Mouse (Mus musculus): ENCODE data around the gene Usp48. TPM values are rescaled to one million over a fixed set of nuclear protein-coding genes. Genes with fewer than 3 reads are reported as not detected.
A peak's percentile ranks its signal among the peaks of the same experiment; 100 is the strongest.

The Usp48 gene
- polyA plus RNA-seq, 1 experiment from 2014 or later, result 70.6 TPM

DNA sequence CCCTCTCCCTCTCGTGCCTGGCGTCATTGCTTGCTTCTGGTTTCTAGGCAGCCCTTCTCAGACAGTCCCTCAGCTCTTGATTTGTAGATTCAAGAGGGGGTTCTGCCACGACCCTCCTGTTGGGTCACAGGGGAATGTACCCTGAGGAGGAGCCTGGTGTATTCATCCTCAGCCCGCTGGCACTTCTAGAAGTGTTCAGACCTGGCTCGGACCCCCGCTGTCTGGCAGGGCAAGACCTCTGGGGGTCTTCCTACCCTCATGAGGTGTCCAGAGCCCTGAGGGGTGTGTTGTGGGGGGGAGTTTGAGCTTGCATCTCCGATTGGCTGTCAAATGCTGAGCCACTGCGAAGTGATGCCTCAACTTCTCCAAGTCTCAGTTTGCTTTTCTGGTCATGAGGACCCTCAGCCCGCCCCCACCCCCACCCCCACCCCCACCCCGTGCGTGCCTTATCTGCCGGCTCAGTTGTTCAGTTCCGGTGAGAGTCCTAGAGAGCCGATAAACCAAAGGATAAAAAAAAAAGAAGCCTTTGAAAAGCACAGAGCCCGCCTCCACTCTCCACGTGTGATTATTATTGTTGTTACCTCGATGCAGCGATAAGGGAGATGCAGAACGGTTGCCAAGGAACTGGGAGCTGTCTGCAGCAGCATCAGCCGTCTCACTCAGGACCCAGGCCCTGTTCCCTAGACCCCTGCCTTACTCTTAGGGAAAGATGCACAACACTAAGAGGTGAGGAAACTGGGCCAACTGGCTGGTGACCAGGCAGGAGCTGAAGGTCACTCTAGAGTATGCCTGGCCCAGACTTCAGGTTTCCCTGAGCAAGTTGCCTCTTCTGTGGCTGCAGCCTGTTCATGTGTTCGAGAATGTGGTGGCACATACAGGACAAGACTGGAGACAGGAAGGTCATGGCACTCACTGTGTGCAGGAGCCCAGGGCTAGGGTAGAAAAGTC, 106.0 kb downstream of the Usp48 start:
- H3K27me3 ChIP-seq (replicated peaks), result no peaks in the 10 kb centered on the region
- H3K36me3 ChIP-seq (replicated peaks), result no peaks in the 10 kb centered on the region
- no peak for ATAC-seq (replicated peaks)
- no peaks in the 10 kb centered on the region for H3K9me3 ChIP-seq
- no peak overlapping the region for H3K4me3 ChIP-seq
- H3K4me2 ChIP-seq, result no peak overlapping the region
- peaks cover 25% of the 10 kb centered on the region for H3K4me1 ChIP-seq
- 49% methylated on average over 21 of the region's 21 CpGs for WGBS
- no peak overlapping the region for H3K27ac ChIP-seq
- H3K9ac ChIP-seq, result no peak overlapping the region

DNA sequence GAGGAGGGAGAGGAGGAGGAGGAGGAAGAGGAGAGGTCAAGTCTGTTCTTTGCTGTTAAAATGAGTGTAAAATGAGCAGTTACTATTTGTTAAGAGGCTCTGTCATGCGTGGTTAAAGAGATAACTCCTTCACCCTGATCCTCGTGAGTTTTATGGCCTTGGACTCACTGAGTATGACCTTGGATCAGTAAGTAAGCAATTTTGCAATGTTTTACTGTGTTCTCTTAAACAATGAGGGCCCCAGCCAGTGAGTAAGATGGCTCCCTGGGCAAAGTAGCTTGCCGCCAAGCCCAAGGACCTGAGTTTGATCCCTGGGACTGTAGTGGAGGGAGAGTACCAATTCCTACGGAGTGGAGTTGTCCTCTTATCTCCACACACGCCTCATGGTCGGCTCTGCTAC, 107.4 kb downstream of the Usp48 start:
- H3K9me3 ChIP-seq, result no peaks in the 10 kb centered on the region
- no peak overlapping the region for H3K4me3 ChIP-seq
- H3K4me1 ChIP-seq, result peaks cover 22% of the 10 kb centered on the region
- ATAC-seq (replicated peaks), result no peak
- no peaks in the 10 kb centered on the region for H3K36me3 ChIP-seq (replicated peaks)
- no peak overlapping the region for H3K9ac ChIP-seq
- H3K4me2 ChIP-seq, result no peak overlapping the region
- no peaks in the 10 kb centered on the region for H3K27me3 ChIP-seq (replicated peaks)
- 60% methylated on average over 6 of the region's 6 CpGs for WGBS
- no peak overlapping the region for H3K27ac ChIP-seq

DNA sequence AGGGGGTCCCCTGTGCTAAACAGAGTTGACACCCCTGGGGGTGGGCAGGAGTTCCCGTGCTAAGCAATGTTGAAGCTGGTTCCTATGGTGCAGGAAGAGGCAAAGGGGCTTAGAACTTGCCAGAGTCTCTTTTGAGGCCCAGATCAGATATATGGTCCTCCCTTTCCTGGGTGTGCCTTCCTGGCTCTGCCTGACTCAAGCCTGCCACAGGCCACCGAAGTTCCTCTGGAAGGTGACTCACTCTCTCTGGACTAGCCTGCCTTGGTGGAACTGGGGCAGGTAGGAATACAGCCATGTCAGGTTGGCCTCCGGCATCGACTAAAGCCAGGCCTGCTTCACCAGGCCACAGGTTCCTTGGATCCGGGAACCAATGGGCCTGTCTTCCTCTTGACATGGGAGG, 109.5 kb downstream of the Usp48 start:
- no peak overlapping the region for H3K9ac ChIP-seq
- no peak overlapping the region for H3K4me3 ChIP-seq
- no peaks in the 10 kb centered on the region for H3K36me3 ChIP-seq (replicated peaks)
- peaks cover 37% of the 10 kb centered on the region for H3K4me1 ChIP-seq
- H3K27me3 ChIP-seq (replicated peaks), result no peaks in the 10 kb centered on the region
- ATAC-seq (replicated peaks), result no peak
- no peak overlapping the region for H3K27ac ChIP-seq
- no peak overlapping the region for H3K4me2 ChIP-seq
- H3K9me3 ChIP-seq, result no peaks in the 10 kb centered on the region
- 94% methylated on average over 5 of the region's 5 CpGs for WGBS

DNA sequence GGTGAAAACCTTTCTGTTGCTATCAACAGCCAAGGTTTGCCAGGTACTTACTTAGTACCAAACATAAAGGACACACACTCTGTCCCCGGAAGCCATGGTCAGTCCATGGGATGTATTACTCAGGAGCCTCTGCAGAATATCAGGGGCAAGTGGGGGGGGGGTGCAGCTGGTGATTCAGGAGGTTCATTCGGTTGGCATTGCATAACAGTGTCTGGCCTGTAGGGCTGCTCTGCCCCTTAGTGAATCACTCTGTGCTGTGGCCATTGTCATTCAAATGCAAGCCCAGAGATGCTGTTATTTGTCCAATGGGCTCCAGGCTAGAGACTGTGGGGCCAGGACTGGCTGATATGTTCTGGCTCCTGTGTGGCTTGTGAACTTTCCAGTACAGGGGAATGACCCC, 111.0 kb downstream of the Usp48 start:
- WGBS, result 35% methylated on average over 2 of the region's 2 CpGs
- H3K27me3 ChIP-seq (replicated peaks), result no peaks in the 10 kb centered on the region
- H3K9me3 ChIP-seq, result no peaks in the 10 kb centered on the region
- no peak overlapping the region for H3K27ac ChIP-seq
- no peak overlapping the region for H3K9ac ChIP-seq
- ATAC-seq (replicated peaks), result no peak
- no peak overlapping the region for H3K4me2 ChIP-seq
- H3K4me3 ChIP-seq, result no peak overlapping the region
- peaks cover 37% of the 10 kb centered on the region for H3K4me1 ChIP-seq
- H3K36me3 ChIP-seq (replicated peaks), result no peaks in the 10 kb centered on the region

DNA sequence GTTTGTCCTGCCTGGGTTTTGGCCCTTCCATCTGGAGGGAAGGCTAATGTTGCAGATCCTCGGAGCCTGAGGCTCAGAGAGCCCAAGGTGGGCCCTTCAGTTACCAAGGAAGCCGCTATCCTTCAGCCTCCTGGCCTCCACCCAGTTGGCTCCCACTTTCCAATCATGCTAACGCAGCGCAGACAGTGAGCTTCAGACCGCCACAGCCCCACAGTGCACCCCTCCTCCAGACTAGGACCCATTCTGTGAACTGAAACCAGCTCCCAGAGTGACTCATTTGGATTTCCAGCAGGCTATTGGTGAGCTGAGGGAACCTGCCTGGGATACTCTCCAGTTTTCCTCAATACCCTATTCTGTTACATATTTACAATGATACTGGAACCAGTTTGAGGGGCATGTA, 111.8 kb downstream of the Usp48 start:
- Histone ChIP-seq H3K27ac (no peak overlapping the region), H3K27me3 (replicated peaks) (no peaks in the 10 kb centered on the region), H3K4me2 (no peak overlapping the region), H3K4me1 (peaks cover 34% of the 10 kb centered on the region), H3K9me3 (no peaks in the 10 kb centered on the region), H3K36me3 (replicated peaks) (no peaks in the 10 kb centered on the region), H3K4me3 (no peak overlapping the region), H3K9ac (no peak overlapping the region)
- ATAC-seq (replicated peaks), result no peak
- WGBS, result 82% methylated on average over 5 of the region's 5 CpGs

DNA sequence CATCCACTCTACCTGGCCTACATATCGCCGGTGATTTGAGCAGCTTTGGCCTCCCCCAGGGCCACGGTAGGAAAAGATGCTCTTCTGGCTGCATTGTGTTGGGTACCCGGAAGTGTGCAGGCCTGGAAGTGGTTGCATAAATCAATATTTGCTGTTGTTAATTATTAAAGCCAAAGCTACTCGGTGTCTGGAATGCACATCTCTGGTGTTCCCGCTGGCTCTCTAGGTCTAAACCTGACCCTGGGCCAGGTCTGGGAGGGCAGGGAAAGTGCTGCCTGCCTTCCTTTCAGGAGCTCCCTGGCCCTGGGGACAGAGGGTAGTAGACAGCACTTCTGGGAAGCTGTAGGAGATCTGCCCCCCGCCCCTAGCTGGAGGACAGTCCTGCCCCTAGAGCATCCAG, 113.0 kb downstream of the Usp48 start:
- 0 out of 2 replicates have a peak overlapping the region, but pooled peaks have one; percentile 20 for H3K27ac ChIP-seq
- peak overlapping the region; percentile 85; the same call in 1 of the 2 replicates for H3K4me2 ChIP-seq
- peaks cover 34% of the 10 kb centered on the region for H3K4me1 ChIP-seq
- no peaks in the 10 kb centered on the region for H3K27me3 ChIP-seq (replicated peaks)
- no peaks in the 10 kb centered on the region for H3K9me3 ChIP-seq
- H3K36me3 ChIP-seq (replicated peaks), result no peaks in the 10 kb centered on the region
- H3K4me3 ChIP-seq, result no peak overlapping the region
- WGBS, result 70% methylated on average over 7 of the region's 7 CpGs
- 0 out of 2 replicates have a peak, but pooled peaks have one; percentile 18 for ATAC-seq (replicated peaks)
- H3K9ac ChIP-seq, result no peak overlapping the region

DNA sequence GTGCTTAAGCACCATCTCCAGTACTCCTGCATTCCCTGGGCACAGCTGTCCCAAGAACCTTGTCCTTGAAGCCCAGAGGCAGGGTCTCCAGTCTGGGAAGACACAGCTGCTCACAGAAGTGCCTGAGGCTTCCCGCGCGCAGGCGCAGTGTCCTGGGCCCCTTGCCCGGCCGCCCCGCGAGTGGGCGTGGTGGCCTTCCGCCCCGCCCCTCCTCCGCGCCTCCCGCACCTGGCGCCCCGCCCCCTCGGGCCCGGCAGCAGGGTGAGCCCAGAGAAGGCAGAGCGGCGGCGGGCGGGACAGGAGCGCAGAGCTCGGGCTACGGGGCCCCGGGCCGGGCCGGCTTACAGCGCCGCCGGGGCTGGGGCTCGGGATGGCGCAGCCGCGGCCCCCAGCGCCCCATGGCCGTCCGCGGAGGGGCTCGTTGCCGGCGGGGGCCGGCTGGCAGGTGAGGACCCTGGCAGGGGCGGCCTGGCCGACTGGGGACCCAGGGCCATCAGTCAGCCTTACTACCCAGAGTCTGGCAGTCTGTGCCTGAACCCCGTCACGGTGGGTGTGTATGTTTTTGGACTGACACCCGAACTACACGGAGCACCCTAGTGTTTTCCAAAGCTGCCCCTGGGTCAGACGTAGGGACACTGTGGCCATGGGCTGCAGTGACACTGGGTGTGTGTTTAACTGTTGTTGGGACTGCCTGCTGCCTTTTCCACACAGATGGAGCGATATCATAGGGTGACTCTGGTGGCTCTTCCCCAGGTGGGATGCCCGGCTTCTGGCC, 113.8 kb downstream of the Usp48 start:
- Histone ChIP-seq H3K4me3 (peak overlapping the region; percentile 57), H3K4me2 (peak overlapping the region; percentile 85), H3K9ac (peak overlapping the region; percentile 64), H3K9me3 (no peaks in the 10 kb centered on the region), H3K36me3 (replicated peaks) (no peaks in the 10 kb centered on the region), H3K27ac (0 out of 2 replicates have a peak overlapping the region, but pooled peaks have one; percentile 20), H3K4me1 (peaks cover 34% of the 10 kb centered on the region), H3K27me3 (replicated peaks) (no peaks in the 10 kb centered on the region)
- ATAC-seq (replicated peaks), result peak; percentile 78
- 3% methylated on average over 49 of the region's 52 CpGs for WGBS

Other genes starting within 250 kb of the Usp48 start
- 902 and 940 TPM in 2 replicates for gene Cdc42, start 236.0 kb upstream of the Usp48 start, polyA plus RNA-seq (2015; fragmentation: Nextera tagmentation; extraction: Ambion mirVana)
- gene Cela3a, start 184.0 kb upstream of the Usp48 start, polyA plus RNA-seq (2015; fragmentation: Nextera tagmentation; extraction: Ambion mirVana), result not detected in 2 replicates
- not detected in 2 replicates for gene Cela3b, start 163.2 kb upstream of the Usp48 start, polyA plus RNA-seq (2015; fragmentation: Nextera tagmentation; extraction: Ambion mirVana)
- not detected in 2 replicates for gene 1700013G24Rik, start 140.5 kb upstream of the Usp48 start, polyA plus RNA-seq (2015; fragmentation: Nextera tagmentation; extraction: Ambion mirVana)
- gene Hspg2, start 125.0 kb upstream of the Usp48 start, polyA plus RNA-seq (2015; fragmentation: Nextera tagmentation; extraction: Ambion mirVana), result 4.0 and 4.1 TPM in 2 replicates
- gene Ldlrad2, start 19.2 kb upstream of the Usp48 start, polyA plus RNA-seq (2015; fragmentation: Nextera tagmentation; extraction: Ambion mirVana), result 0.47 TPM in 1 of 2 replicates, not detected in the other
- gene Rap1gap, start 71.0 kb downstream of the Usp48 start, polyA plus RNA-seq (2015; fragmentation: Nextera tagmentation; extraction: Ambion mirVana), result 85.7 and 88.1 TPM in 2 replicates
- 8.8 and 9.6 TPM in 2 replicates for gene Alpl, start 202.6 kb downstream of the Usp48 start, polyA plus RNA-seq (2015; fragmentation: Nextera tagmentation; extraction: Ambion mirVana)

Data from midbrain, embryonic 15.5 days (tissue).